Mouse (Mus musculus) large intestine, adult 2 months (tissue): ENCODE data around the gene Cers3. TPM values are rescaled to one million over a fixed set of nuclear protein-coding genes. Genes with fewer than 3 reads are reported as not detected.

ENCODE experiments used
- DNase-seq: peaks from one replicate; pipeline ENCODE4 v3.0.0-alpha.2; 2012; ENCODE audit warnings: low read depth, low spot score
- WGBS: fragments of 180-500 bp; shearing (Covaris S2); methylation state at CpG from one replicate; pipeline ENCODE4 v1.1.7; 2018; 5-methylcytosine and 5-hydroxymethylcytosine counted together
- polyA plus RNA-seq: library from polyadenylated mRNA; depleted of rRNA; stranded (reverse); fragments of >200 nt; gene quantifications from 2 replicates; pipeline ENCODE4 v1.2.3, GENCODE M21; 2012

The Cers3 gene
- polyA plus RNA-seq, 1 experiment, result not detected

DNA sequence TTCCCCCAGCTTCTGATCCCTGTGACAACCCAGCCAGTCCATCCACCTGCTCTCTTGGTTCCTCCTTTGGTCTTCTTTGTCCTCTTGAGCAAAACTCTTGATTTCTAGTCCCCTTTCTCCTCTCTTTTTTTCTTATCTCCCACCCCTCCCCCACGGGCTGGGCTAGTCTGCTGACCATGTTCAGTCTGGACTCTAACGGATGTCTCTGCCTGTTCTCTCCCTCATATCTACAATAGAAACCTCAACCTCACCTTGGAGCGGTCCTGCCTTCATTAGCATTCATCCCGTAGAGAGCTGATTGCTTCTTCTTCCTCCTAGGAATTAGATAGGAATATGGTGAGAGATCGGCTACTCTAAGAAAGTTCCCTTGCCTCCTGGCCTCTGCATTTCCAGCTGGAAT, 87.5 kb downstream of the Cers3 start:
- 27% methylated on average over 5 of the region's 5 CpGs for WGBS
- no peak for DNase-seq

GRCm38 (mm10) chr7:66831295-66831694, 88.0 kb downstream of the Cers3 start:
- no peak for DNase-seq
- 10% methylated on average over 5 of the region's 5 CpGs for WGBS

- DNase-seq, result peak; percentile 85
- under 1% methylated on average over 30 of the region's 30 CpGs for WGBS
Measured at GRCm38 (mm10) chr7:66839463-66840007, 96.2 kb downstream of the Cers3 start, which contains the start of gene Adamts17. Gene Adamts17 (plus strand): TSS chr7:66839735.

DNA sequence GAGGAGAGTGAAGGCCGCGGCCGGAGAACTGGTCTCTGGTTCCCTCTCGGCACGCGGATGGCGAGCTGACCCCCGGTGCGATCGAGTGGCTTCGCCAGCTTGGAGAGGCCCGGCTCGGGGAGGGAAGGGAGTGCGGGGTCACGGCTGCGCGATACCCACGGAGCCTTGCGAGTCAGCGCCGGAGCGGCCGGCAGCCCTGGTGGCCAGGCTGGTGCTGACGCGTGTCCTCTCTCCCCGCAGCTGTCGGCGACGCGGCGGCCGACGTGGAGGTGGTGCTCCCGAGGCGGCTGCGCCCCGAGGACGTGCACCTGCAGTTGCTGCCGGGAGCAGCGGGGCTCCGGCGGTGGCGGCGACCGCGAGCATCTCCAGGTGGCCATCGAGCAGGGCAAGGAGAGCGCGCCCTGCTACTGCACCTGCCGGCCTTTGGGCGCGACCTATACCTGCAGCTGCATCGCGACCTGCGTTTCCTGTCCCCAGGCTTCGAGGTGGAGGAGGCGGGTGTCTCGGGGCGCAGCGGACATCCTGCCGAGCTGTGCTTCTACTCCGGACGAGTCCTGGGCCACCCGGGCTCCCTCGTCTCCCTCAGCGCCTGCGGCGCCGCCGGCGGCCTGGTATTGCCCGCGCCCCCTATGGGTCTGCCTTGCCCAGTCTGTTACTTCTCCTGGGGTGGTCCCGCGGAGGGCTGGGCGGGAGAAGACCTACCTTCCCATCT, 96.9 kb downstream of the Cers3 start:
- under 1% methylated on average over 71 of the region's 76 CpGs for WGBS
- no peak for DNase-seq

GRCm38 (mm10) chr7:66841165-66841564, 97.9 kb downstream of the Cers3 start:
- DNase-seq, result no peak
- WGBS, result 77% methylated on average over 7 of the region's 7 CpGs

- DNase-seq, result peak; percentile 43
- 42% methylated on average over 10 of the region's 10 CpGs for WGBS
Measured at GRCm38 (mm10) chr7:66842021-66842420, 98.7 kb downstream of the Cers3 start.

DNA sequence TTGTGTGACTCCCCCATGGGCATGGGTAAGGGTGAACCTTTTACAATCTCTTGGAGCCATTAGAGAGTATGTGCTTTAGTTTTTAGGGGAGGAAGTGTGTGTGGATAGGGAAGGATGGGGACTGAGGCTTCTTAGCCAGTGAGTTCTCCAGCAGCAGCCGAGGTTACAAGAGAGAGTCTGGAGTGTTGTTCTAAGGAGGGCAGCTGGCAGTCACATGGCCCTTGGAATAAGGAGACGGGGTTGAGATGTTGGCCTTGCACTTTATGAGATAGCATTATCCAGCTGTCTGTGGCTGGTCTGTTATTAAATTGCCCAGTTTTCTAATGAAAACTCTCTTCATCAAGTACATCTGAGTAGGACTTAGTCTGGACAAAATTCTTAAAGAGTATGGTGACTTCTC, 100.5 kb downstream of the Cers3 start:
- no peak for DNase-seq
- WGBS, result 49% methylated on average over 2 of the region's 2 CpGs

DNA sequence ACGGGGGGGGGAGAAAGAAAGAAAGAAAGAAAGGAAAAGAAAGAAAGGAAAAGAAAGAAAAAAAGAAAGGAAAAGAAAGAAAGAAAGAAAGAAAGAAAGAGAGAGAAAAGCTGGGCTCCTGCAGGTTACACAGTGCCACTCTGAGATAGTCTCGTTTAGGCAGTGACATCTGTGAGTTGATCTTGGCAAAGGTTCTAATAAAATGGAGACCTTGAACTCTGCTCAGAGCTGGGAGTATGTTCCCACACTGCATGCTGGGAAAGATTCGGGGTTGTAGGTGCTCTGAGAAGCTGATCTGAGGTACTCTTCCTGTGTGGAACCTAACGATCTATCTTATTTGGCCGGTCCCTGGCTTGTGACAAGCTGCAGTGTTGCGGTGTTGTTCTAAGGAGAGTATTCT, 103.3 kb downstream of the Cers3 start:
- WGBS, result 46% methylated on average over 6 of the region's 6 CpGs
- DNase-seq, result peak; percentile 29

DNA sequence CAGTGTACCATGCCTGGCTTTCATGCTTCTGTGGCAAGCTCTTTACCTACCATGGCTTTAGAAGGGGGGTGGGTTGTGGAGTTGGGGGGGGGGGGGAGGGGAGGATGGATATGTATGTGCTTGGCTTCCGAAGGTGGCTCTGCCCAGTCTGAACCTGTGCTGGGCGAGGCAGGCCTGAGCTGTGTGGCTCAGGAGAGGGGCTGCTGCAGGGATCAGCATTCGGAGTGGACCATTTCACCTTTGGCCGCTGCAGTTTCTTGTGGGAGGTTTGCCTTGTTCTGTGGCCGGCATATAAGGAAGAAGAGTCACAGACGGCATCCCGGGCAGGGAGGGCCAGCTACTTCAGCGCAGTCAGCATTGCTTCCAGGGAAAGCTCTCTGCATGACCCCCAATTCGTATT, 104.0 kb downstream of the Cers3 start:
- DNase-seq, result no peak
- 67% methylated on average over 9 of the region's 9 CpGs for WGBS

DNA sequence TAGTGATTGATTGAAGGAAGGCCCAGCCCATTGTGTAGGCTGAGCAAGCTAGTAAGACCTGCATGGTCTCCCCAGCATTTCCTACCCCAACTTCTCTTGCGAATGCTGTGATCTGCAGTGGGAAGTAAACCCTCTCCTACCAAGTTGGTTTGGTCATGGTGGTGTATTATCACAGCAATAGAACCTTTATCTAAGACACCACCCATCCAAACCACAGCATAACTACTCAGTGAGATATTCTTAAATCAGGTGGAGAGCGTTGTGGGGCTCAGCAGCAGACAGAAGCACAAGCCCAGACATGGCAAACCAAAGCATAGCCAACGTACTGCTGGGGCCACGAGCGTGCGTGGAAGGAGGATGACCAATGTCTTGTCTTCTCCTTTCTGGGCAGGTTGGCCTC, 106.0 kb downstream of the Cers3 start:
- WGBS, result 98% methylated on average over 6 of the region's 6 CpGs
- DNase-seq, result no peak

- DNase-seq, result no peak
- WGBS, result 63% methylated on average over 3 of the region's 3 CpGs
Measured at GRCm38 (mm10) chr7:66852164-66852563, 108.9 kb downstream of the Cers3 start.

GRCm38 (mm10) chr7:66857610-66858009, 114.3 kb downstream of the Cers3 start:
- DNase-seq, result no peak
- 83% methylated on average over 1 of the region's 1 CpGs for WGBS

- 41% methylated on average over 12 of the region's 12 CpGs for WGBS
- no peak for DNase-seq
Measured at GRCm38 (mm10) chr7:66858247-66859075, 115.2 kb downstream of the Cers3 start.

DNA sequence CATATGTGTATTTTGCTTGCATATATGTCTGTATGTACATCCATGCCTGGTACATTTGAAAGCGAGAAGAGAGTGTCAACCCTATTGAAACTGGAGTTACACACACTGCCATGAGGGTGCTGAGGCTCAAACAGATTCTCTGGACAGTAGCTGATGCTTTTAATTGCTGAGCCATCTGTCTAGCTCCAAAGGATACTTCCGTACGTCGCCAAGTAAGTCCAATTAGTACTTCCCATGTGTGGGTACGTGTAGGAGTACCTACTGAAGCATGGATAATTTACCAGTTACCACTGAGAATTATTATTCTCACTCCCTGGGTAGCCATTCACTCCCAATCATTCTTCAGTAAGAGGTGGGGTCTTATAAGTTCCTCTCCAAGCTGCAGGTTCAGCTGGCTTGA, 115.9 kb downstream of the Cers3 start:
- DNase-seq, result no peak
- WGBS, result 95% methylated on average over 5 of the region's 5 CpGs

- DNase-seq, result no peak
- 69% methylated on average over 19 of the region's 19 CpGs for WGBS
Measured at GRCm38 (mm10) chr7:66866944-66867718, 123.8 kb downstream of the Cers3 start.

DNA sequence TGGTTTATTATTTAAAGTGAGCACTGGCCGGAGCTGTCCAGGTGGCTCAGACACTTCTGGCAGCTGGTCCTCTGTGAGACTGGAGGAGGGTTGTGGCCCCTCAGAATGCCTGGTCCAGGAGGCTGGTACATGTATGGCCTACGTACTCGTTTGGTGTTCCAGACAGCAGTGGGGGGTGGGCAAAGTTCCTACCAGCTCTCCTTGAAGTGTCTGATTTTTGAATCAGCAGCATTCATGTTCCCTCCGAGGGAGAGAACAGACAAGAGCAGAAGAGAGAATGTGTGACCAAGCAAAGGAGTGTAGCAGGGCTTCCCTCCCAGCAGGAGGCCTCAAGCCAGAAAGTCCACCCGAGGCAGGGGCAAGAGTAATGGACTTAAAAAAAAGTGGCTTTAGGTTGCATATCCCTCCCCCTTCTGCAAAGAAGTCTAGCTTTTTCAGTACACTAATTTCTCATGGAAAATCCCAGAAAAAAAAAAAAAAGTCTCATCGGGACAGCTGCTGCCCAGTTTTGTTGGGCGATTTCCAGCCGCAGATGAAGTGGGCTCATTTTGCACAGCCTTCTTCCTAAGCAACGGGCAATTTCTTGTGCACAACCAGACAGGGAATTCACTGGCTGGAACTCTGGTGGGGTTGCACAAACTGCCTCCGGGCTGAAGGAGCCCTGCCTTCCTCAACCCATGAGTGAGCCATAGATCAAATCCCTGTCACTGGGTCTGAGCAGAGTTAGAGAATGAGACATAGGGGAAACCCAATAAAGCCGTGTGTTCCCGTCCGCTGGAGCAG, 124.6 kb downstream of the Cers3 start:
- 72% methylated on average over 13 of the region's 13 CpGs for WGBS
- no peak for DNase-seq

GRCm38 (mm10) chr7:66871520-66871919, 128.2 kb downstream of the Cers3 start:
- no peak for DNase-seq
- 62% methylated on average over 7 of the region's 7 CpGs for WGBS

DNA sequence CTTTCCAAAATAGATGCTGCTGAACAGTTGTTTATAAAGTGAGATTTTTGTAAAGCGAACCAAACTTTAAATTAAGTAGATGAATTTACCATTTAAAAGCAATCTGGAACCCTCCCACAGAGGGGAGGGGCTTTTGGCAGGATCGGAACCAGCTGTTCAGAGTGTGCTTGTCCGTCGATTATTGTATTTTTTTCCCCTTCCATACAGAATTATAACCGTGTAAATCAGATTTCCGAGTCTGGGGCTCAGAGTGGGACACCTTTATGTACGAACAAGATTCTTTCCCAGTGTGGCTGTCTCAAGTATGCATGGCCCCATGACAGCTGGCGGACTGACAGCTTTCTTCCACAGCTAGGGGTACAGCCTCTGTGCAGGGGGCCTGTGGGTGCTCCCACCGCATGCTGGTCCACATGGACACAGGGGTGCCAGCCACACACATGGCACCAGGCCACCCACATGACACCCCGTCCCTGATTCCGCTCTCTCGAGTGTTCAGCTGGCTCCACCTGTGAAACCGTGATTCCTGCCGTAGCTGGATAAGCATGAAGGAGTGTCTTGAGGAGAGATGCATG, 128.7 kb downstream of the Cers3 start:
- 75% methylated on average over 14 of the region's 14 CpGs for WGBS
- DNase-seq, result no peak

DNA sequence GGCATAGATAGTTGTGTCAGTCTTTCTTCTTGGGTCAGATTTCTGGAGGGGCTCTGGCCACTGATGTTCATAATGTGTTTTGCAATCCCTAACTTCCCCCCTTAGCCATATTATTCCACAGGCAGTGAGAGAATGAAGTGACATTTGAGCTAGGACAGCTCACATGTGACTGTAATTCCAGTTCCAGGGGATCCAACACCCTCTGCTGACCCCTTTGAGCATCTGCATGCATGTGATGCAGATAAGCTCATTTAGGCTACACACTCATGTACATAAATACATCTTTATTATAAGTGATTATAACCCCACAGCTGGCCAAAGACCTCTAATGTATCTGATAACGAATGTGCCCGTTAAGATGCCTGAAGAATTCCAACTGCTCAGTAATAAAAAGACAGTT, 129.9 kb downstream of the Cers3 start:
- no peak for DNase-seq
- WGBS, result 82% methylated on average over 2 of the region's 2 CpGs
